Mouse (Mus musculus): ENCODE data around the gene Il20ra. TPM values are rescaled to one million over a fixed set of nuclear protein-coding genes. Genes with fewer than 3 reads are reported as not detected.

Il20ra gene
- not detected in 2 replicates for polyA plus RNA-seq (2012; ENCODE audit: low replicate concordance)

DNA sequence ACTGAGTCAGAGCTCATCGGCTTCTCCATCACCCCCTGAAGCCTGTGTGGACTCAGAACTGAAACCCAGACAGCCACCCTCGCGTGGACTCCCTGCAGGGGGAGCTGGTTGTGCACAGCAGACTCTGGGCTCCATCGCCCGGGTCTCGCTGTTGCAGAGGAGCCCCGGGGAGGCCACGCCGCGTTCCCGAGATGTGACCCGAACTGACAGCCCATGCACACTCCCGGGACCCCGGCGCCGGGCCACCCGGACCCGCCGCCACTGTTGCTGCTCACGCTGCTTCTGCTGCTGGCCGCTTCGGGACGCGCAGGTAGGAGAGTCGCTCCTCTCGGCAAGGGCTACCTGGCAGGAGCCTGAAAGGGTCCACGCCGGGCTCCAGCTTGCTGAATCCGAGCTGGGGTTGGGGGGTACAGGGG lies at the start of gene Il20ra:
Gene Il20ra, plus strand, starts transcription at position 150 of the 416 bp plus-strand sequence.

Other genes with a start within 250 kb of the Il20ra start
- 3.0 and 3.9 TPM in 2 replicates for gene Ifngr1, start 120.6 kb upstream of the Il20ra start, polyA plus RNA-seq (2012; ENCODE audit: low replicate concordance)
- not detected in 2 replicates for gene Il22ra2, start 90.6 kb upstream of the Il20ra start, polyA plus RNA-seq (2012; ENCODE audit: low replicate concordance)
- gene Slc35d3, start 138.9 kb downstream of the Il20ra start, polyA plus RNA-seq (2012; ENCODE audit: low replicate concordance), result 0.42 and 0.75 TPM in 2 replicates
- 5.5 and 9.1 TPM in 2 replicates for gene Pex7, start 195.1 kb downstream of the Il20ra start, polyA plus RNA-seq (2012; ENCODE audit: low replicate concordance)
- gene Map3k5, start 221.9 kb downstream of the Il20ra start, polyA plus RNA-seq (2012; ENCODE audit: low replicate concordance), result 1.3 TPM in 2 replicates

All from leukemia stem cell, adult 10-12 weeks (primary cell).